Mouse (Mus musculus) embryonic facial prominence, embryonic 14.5 days (tissue): Measurements from ENCODE around the gene 6030468B19Rik. TPM values are rescaled to one million over a fixed set of nuclear protein-coding genes. Genes with fewer than 3 reads are reported as not detected.
A peak's percentile ranks its signal among the peaks of the same experiment; 100 is the strongest.

ENCODE experiments used
- ATAC-seq: fragments of 200-750 bp; cut with Nextera tagmentation; 2 replicates; pipeline ENCODE4 v1.8.0; 2017; ENCODE audit warnings: low read depth, moderate number of reproducible peaks, moderate TSS enrichment
- DNase-seq: peaks from one replicate; pipeline ENCODE4 v3.0.0-alpha.2; 2015; ENCODE audit warnings: low spot score
- H3K27ac ChIP-seq: fragments of 300-500 bp; sonication (generic); replicated peaks from 2 replicates; pipeline ENCODE4 v1.5.1; 2014; ENCODE audit warnings: low read depth, mild to moderate bottlenecking, low read length, moderate library complexity
- H3K27me3 ChIP-seq: fragments of 300-500 bp; sonication (generic); replicated peaks from 2 replicates; pipeline ENCODE4 v1.6.1; 2014; ENCODE audit warnings: low read length; ENCODE audit not compliant: control insufficient read depth, insufficient read depth
- H3K36me3 ChIP-seq: fragments of 300-500 bp; sonication (generic); 2 replicates; pipeline ENCODE4 v1.6.1; 2014; ENCODE audit warnings: low read length, mixed read lengths; ENCODE audit not compliant: control insufficient read depth, insufficient read depth
- H3K4me1 ChIP-seq: fragments of 300-500 bp; sonication (generic); 2 replicates; pipeline ENCODE4 v1.6.1; 2014; ENCODE audit warnings: antibody characterized with exemption, low read length; ENCODE audit not compliant: control insufficient read depth, insufficient read depth
- H3K4me2 ChIP-seq: fragments of 300-500 bp; sonication (generic); 2 replicates; pipeline ENCODE4 v1.6.1; 2014; ENCODE audit warnings: low read depth, mild to moderate bottlenecking, low read length, moderate library complexity, mixed read lengths
- H3K4me3 ChIP-seq: fragments of 300-500 bp; sonication (generic); 2 replicates; pipeline ENCODE4 v1.5.1; 2014; ENCODE audit warnings: low read depth, mild to moderate bottlenecking, low read length
- H3K9ac ChIP-seq: fragments of 300-500 bp; sonication (generic); 2 replicates; pipeline ENCODE4 v1.6.1; 2014; ENCODE audit warnings: low read depth, mild to moderate bottlenecking, low read length, moderate library complexity, mixed read lengths
- H3K9me3 ChIP-seq: fragments of 300-500 bp; sonication (generic); 2 replicates; pipeline ENCODE4 v1.6.1; 2016; ENCODE audit warnings: low read length; ENCODE audit not compliant: control insufficient read depth
- WGBS: fragments of 180-500 bp; shearing (Covaris S2); extraction: QIAGEN DNeasy Blood & Tissue Kit; methylation state at CpG from one replicate; pipeline ENCODE4 v1.1.7; 2014; 5-methylcytosine and 5-hydroxymethylcytosine counted together
- polyA plus RNA-seq: library from polyadenylated mRNA; unstranded; fragments of >200 nt; fragmentation: Nextera tagmentation; extraction: Ambion mirVana; gene quantifications from 2 replicates; pipeline ENCODE4 v1.2.1, GENCODE M21; 2014

The 6030468B19Rik gene
- polyA plus RNA-seq, 1 experiment from 2014 or later: not detected

- H3K36me3 ChIP-seq: peaks cover 19% of the 10 kb centered on the region; the same call in 1 of the 2 replicates
- no peak overlapping the region for H3K27ac ChIP-seq
- H3K4me3 ChIP-seq: no peak overlapping the region
- no peaks in the 10 kb centered on the region for H3K9me3 ChIP-seq
- H3K4me2 ChIP-seq: no peak overlapping the region
- ATAC-seq (no peak), DNase-seq (no peak)
- WGBS: 91% methylated on average over 13 of the region's 13 CpGs
- H3K4me1 ChIP-seq: peaks cover 18% of the 10 kb centered on the region
- H3K27me3 ChIP-seq: no peaks in the 10 kb centered on the region
- no peak overlapping the region for H3K9ac ChIP-seq
These were observed 21.9 kb upstream of the 6030468B19Rik start for GRCm38 (mm10) chr11:117775540-117775939.

- peaks cover 25% of the 10 kb centered on the region for H3K4me1 ChIP-seq
- H3K4me3 ChIP-seq: no peak overlapping the region
- peaks cover 19% of the 10 kb centered on the region; the same call in 1 of the 2 replicates for H3K36me3 ChIP-seq
- 94% methylated on average over 14 of the region's 14 CpGs for WGBS
- no peaks in the 10 kb centered on the region for H3K9me3 ChIP-seq
- ATAC-seq (no peak), DNase-seq (no peak)
- no peaks in the 10 kb centered on the region for H3K27me3 ChIP-seq
- H3K4me2 ChIP-seq: no peak overlapping the region
- no peak overlapping the region for H3K9ac ChIP-seq
- no peak overlapping the region for H3K27ac ChIP-seq
These were observed 21.2 kb upstream of the 6030468B19Rik start for GRCm38 (mm10) chr11:117776085-117776792.

- Histone ChIP-seq H3K4me3 (no peak overlapping the region), H3K4me2 (no peak overlapping the region), H3K9ac (no peak overlapping the region), H3K4me1 (peaks cover 31% of the 10 kb centered on the region), H3K36me3 (0 out of 2 replicates have a peak, but pooled peaks cover 12% of the 10 kb centered on the region), H3K27ac (no peak overlapping the region), H3K27me3 (0 out of 2 replicates have a peak, but pooled peaks cover 4% of the 10 kb centered on the region), H3K9me3 (no peaks in the 10 kb centered on the region)
- DNase-seq (no peak), ATAC-seq (no peak)
- 84% methylated on average over 5 of the region's 5 CpGs for WGBS
These were observed 20.3 kb upstream of the 6030468B19Rik start for GRCm38 (mm10) chr11:117777111-117777510.

DNA sequence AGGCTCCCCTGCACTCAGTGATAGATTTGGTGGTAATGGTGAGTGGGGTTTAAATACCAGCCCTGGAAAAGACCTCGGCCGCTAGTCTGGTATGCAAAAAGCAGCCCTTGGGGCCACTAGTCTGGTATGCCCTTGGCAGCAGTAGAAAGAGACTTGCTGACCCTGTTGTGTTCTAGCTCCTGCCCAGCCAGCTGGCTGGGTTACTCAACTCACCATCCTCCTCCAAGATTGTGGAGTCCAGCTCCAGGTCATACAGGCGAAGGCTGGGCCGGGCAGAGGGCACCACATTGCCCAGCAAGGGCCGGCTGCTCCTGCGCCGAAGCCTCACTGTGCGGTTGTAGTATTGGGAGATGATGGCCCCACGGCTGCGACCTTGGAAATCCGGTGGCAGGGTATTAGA is 19.4 kb upstream of the 6030468B19Rik start:
- Histone ChIP-seq H3K36me3 (0 out of 2 replicates have a peak, but pooled peaks cover 12% of the 10 kb centered on the region), H3K4me3 (no peak overlapping the region), H3K4me1 (peaks cover 33% of the 10 kb centered on the region), H3K9me3 (no peaks in the 10 kb centered on the region), H3K27me3 (peaks cover 4% of the 10 kb centered on the region; the same call in 1 of the 2 replicates), H3K4me2 (no peak overlapping the region), H3K9ac (no peak overlapping the region), H3K27ac (no peak overlapping the region)
- no peak for ATAC-seq
- DNase-seq: no peak
- WGBS: 92% methylated on average over 11 of the region's 11 CpGs

- no peaks in the 10 kb centered on the region for H3K9me3 ChIP-seq
- H3K4me2 ChIP-seq: peak overlapping the region; percentile 96
- WGBS: 56% methylated on average over 12 of the region's 12 CpGs
- ATAC-seq: no peak
- H3K36me3 ChIP-seq: 0 out of 2 replicates have a peak, but pooled peaks cover 12% of the 10 kb centered on the region
- H3K9ac ChIP-seq: peak overlapping the region; percentile 68
- peaks cover 4% of the 10 kb centered on the region; the same call in 1 of the 2 replicates for H3K27me3 ChIP-seq
- peak overlapping the region; percentile 79 for H3K27ac ChIP-seq
- peaks cover 33% of the 10 kb centered on the region for H3K4me1 ChIP-seq
- H3K4me3 ChIP-seq: peak overlapping the region; percentile 51
- DNase-seq: no peak
These were observed 18.5 kb upstream of the 6030468B19Rik start for GRCm38 (mm10) chr11:117778851-117779433.

DNA sequence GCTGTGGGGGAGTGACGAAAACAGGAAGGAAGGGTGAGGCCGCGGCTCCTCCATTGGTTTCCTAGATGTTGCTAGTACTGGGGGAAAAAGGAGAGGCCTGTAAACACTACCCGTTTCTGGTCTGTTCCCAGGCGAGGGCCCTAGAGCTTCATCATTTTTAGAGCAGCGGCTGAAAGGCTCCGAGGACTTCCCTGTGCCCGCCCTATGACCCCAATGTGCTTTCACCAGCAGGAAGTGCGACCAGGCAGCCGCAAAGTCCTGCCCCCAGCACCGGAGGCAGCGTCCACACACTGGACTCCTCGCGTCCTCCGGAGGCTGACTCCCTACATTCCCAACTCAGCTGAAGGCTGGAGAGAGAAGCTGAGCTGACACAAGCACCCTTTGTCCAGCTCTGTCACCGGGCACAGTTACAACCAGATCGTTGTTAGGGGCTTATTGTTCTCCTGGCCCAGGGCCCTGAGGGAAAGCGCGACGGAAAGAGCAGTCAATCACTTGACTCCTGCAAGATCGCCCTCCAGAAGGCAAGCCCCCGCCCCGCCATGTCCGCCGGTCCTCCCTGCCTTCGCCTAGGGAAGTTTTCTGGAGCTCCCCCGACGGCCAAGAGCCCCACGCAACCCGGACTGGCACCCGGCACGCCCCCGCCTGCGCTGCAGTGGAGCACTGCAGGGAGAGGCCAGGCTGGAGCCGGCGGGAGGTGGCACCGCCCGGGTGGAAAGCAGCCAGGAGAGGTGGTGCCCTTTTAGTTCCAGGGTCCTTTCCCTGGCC is 17.8 kb upstream of the 6030468B19Rik start:
- H3K4me3 ChIP-seq: peak overlapping the region; percentile 51
- H3K9me3 ChIP-seq: no peaks in the 10 kb centered on the region
- ATAC-seq: peak; percentile 44
- 5% methylated on average over 30 of the region's 38 CpGs for WGBS
- peak overlapping the region; percentile 68 for H3K9ac ChIP-seq
- peak; percentile 68 for DNase-seq
- H3K4me1 ChIP-seq: peaks cover 33% of the 10 kb centered on the region
- H3K27ac ChIP-seq: peak overlapping the region; percentile 79
- peak overlapping the region; percentile 96 for H3K4me2 ChIP-seq
- H3K27me3 ChIP-seq: peaks cover 4% of the 10 kb centered on the region; the same call in 1 of the 2 replicates
- H3K36me3 ChIP-seq: 0 out of 2 replicates have a peak, but pooled peaks cover 12% of the 10 kb centered on the region

GRCm38 (mm10) chr11:117780199-117780515 is 17.3 kb upstream of the 6030468B19Rik start:
- ATAC-seq (peak; percentile 13; the same call in 1 of the 2 replicates), DNase-seq (no peak)
- Histone ChIP-seq H3K4me2 (peak overlapping the region; percentile 96), H3K9ac (peak overlapping the region; percentile 68), H3K36me3 (0 out of 2 replicates have a peak, but pooled peaks cover 9% of the 10 kb centered on the region), H3K27ac (peak overlapping the region; percentile 79), H3K4me3 (peak overlapping the region; percentile 51), H3K9me3 (no peaks in the 10 kb centered on the region), H3K4me1 (peaks cover 33% of the 10 kb centered on the region), H3K27me3 (peaks cover 4% of the 10 kb centered on the region; the same call in 1 of the 2 replicates)
- WGBS: 6% methylated on average over 9 of the region's 17 CpGs

DNA sequence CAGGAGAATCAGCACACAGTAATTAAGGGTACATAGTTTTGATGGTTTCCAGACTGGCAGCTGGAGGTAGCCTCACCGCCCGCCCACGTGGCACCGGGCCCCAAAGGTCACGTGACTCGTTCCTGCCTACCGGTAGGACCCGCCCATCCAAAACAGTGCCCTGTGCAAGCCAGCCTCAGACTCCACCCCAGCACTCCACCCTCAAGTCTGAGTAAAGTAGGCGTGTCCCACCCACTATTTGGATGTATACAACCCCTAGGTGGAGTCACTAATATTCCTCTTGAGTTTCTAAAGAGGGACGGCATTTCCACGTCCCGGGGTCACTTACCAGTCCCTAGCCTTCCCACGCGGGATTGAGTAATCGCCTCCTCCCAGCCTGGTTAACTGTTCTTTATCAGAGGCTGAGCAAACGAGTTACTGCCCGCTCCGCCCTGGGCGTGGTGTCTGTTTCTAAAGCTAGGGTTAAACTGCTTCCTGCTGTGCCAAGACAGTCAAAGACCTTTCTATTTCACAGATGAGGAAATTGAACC is 16.8 kb upstream of the 6030468B19Rik start:
- peak overlapping the region; percentile 79 for H3K27ac ChIP-seq
- H3K4me3 ChIP-seq: peak overlapping the region; percentile 51
- DNase-seq: peak; percentile 95
- peaks cover 4% of the 10 kb centered on the region; the same call in 1 of the 2 replicates for H3K27me3 ChIP-seq
- H3K36me3 ChIP-seq: 0 out of 2 replicates have a peak, but pooled peaks cover 9% of the 10 kb centered on the region
- under 1% methylated on average over 19 of the region's 19 CpGs for WGBS
- H3K9ac ChIP-seq: peak overlapping the region; percentile 68
- H3K4me1 ChIP-seq: peaks cover 33% of the 10 kb centered on the region
- H3K4me2 ChIP-seq: peak overlapping the region; percentile 96
- ATAC-seq: peak; percentile 81
- no peaks in the 10 kb centered on the region for H3K9me3 ChIP-seq
